Mouse (Mus musculus) stomach, embryonic 15.5 days (tissue): ENCODE measurements around the gene Mpig6b. TPM values are rescaled to one million over a fixed set of nuclear protein-coding genes. Genes with fewer than 3 reads are reported as not detected.
A peak's percentile ranks its signal among the peaks of the same experiment; 100 is the strongest.

ENCODE experiments used
- ATAC-seq: fragments of 200-750 bp; cut with Nextera tagmentation; 2 replicates; pipeline ENCODE4 v1.8.0; 2017; ENCODE audit warnings: low read depth, moderate number of reproducible peaks, moderate TSS enrichment; ENCODE audit not compliant: insufficient read depth, low FRiP score
- H3K27ac ChIP-seq: fragments of 300-500 bp; sonication (generic); 2 replicates; pipeline ENCODE4 v1.5.1; 2015; ENCODE audit warnings: mild to moderate bottlenecking, inconsistent platforms
- H3K27me3 ChIP-seq: fragments of 300-500 bp; sonication (generic); replicated peaks from 2 replicates; pipeline ENCODE4 v1.6.1; 2015; ENCODE audit warnings: inconsistent platforms
- H3K36me3 ChIP-seq: fragments of 300-500 bp; sonication (generic); 2 replicates; pipeline ENCODE4 v1.6.1; 2015; ENCODE audit warnings: inconsistent platforms
- H3K4me1 ChIP-seq: fragments of 300-500 bp; sonication (generic); 2 replicates; pipeline ENCODE4 v1.6.1; 2015; ENCODE audit warnings: inconsistent platforms
- H3K4me2 ChIP-seq: fragments of 300-500 bp; sonication (generic); 2 replicates; pipeline ENCODE4 v1.6.1; 2015; ENCODE audit warnings: mild to moderate bottlenecking, inconsistent platforms
- H3K4me3 ChIP-seq: fragments of 300-500 bp; sonication (generic); replicated peaks from 2 replicates; pipeline ENCODE4 v1.5.1; 2015; ENCODE audit warnings: inconsistent platforms
- H3K9ac ChIP-seq: fragments of 300-500 bp; sonication (generic); 2 replicates; pipeline ENCODE4 v1.6.1; 2015; ENCODE audit warnings: inconsistent platforms
- H3K9me3 ChIP-seq: fragments of 300-500 bp; sonication (generic); 2 replicates; pipeline ENCODE4 v1.6.1; 2016; ENCODE audit warnings: inconsistent platforms
- WGBS: fragments of 180-500 bp; shearing (Covaris S2); methylation state at CpG from one replicate; pipeline ENCODE4 v1.1.7; 2015; 5-methylcytosine and 5-hydroxymethylcytosine counted together
- polyA plus RNA-seq: library from polyadenylated mRNA; unstranded; fragments of >200 nt; fragmentation: Nextera tagmentation; extraction: Ambion mirVana; gene quantifications from 2 replicates; pipeline ENCODE4 v1.2.1, GENCODE M21; 2015

The Mpig6b gene
- polyA plus RNA-seq, 1 experiment from 2014 or later = 0.44 TPM

DNA sequence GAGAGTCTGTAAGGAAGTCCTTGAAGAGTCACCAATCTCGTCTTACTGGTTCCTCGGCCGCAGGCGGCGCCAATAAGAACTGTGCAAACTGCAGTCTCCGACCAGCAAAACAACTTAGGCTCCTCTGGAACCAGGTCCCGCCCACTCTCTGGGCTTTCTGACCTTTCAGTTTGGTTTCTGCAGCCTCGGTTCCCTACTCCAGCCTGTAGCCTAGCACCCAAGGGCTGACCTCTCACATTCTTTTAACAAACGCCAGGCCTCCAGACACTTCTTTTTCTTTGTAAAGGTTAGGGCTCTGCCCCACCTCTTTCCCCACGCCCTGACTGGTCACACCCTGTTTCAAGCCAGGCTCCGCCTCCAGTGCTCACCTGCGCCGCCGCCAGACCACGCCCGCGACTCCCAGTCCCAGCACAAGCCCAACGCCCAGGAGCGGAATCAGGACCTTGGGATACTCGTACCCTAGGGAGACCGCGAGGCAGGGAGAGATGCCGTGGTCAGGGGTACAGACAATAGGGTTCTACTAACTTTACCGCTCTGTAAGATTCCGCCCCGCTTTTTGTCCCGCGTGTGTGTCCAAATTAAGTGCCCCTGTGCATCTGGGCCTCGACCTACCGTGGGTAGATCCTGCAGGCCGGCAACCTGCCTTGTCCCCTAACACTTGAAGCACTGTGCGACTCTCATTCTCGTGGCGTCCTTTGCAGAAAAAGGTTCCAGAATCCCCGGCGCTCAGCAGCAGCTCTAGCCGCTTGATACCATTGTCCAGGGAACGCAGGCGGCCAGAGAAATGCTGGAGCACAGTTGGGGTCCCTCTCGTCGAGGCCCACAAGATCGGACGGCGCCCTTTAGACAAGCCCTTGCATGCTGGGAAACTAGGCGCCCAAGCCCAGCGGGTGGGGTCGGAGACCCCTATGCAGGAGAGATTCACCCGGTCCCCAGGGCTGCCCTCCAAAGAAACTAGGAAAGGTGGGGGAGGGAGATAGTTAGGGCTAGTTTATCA, 735 bp downstream of the Mpig6b start, which contains the start of gene Ly6g6c:
Ly6g6c (plus strand) TSS at position 438 of the 997 bp plus-strand sequence.
- peaks cover 45% of the 10 kb centered on the region for H3K4me1 ChIP-seq
- peak within 1 kb of the TSS; percentile 84 for H3K27ac ChIP-seq
- H3K4me2 ChIP-seq = peak within 1 kb of the TSS; percentile 61
- H3K9ac ChIP-seq = no peak within 1 kb of the TSS
- no peaks in the 10 kb centered on the region for H3K9me3 ChIP-seq
- WGBS = 4% methylated on average over 48 of the region's 48 CpGs
- peak; percentile 74 for ATAC-seq
- H3K27me3 ChIP-seq = 0 out of 2 replicates have a peak, but pooled peaks cover 6% of the 10 kb centered on the region
- H3K4me3 ChIP-seq = peak within 1 kb of the TSS; percentile 35
- peaks cover 15% of the 10 kb centered on the region for H3K36me3 ChIP-seq

GRCm38 (mm10) chr17:35064378-35064877, 1.6 kb downstream of the Mpig6b start:
- Histone ChIP-seq H3K4me1 (peaks cover 51% of the 10 kb centered on the region), H3K27me3 (0 out of 2 replicates have a peak, but pooled peaks cover 6% of the 10 kb centered on the region), H3K4me2 (peak overlapping the region; percentile 61), H3K9ac (no peak overlapping the region), H3K4me3 (peak overlapping the region; percentile 35), H3K27ac (peak overlapping the region; percentile 84), H3K36me3 (peaks cover 17% of the 10 kb centered on the region), H3K9me3 (no peaks in the 10 kb centered on the region)
- ATAC-seq = 0 out of 2 replicates have a peak, but pooled peaks have one; percentile 1
- WGBS = 28% methylated on average over 10 of the region's 10 CpGs

DNA sequence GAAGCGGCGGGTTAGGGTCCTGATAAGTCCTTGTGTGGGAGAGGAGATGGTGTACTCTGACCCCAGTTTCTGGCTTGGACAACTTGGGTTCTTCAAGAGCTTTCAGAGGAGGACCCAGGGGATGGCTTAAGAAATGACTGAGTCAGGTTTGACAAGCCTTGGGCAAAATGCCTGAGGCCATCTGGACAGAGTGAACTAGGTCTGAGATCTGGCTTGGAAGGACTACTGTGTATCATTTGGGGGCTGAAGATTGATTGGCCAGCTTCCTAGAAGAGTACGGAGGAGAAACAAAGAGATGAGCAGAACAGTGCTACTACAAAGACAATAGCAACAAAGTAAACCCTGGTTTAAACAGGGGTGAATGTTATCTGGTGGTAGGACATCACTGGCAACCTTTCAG, 2.5 kb downstream of the Mpig6b start:
- H3K27ac ChIP-seq = 0 out of 2 replicates have a peak overlapping the region, but pooled peaks have one; percentile 84
- no peak overlapping the region for H3K4me3 ChIP-seq
- peaks cover 17% of the 10 kb centered on the region for H3K36me3 ChIP-seq
- ATAC-seq = no peak
- H3K4me1 ChIP-seq = peaks cover 55% of the 10 kb centered on the region
- H3K9ac ChIP-seq = no peak overlapping the region
- 82% methylated on average over 3 of the region's 3 CpGs for WGBS
- H3K4me2 ChIP-seq = no peak overlapping the region
- no peaks in the 10 kb centered on the region for H3K9me3 ChIP-seq
- 0 out of 2 replicates have a peak, but pooled peaks cover 6% of the 10 kb centered on the region for H3K27me3 ChIP-seq

DNA sequence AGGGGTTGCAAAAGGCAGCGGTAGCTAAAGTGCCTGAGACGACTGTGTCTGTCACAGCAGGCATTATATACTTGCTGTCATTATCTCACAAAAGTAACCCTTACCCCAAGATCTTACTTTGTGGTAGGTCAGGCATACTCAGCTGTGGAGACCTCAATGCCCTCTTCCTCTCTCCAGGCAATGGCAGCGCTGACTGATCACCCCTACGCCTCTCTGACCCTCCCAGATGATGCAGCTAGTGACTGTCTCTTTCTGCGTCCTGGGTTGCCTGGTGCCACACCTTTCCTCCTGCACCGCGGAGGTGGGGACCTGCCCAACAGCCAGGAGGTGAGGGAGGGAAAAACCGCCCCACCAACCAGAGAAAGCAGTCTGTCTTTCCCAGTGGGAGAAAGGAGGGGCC, 4.7 kb downstream of the Mpig6b start:
- Histone ChIP-seq H3K4me3 (no peak overlapping the region), H3K36me3 (peaks cover 28% of the 10 kb centered on the region), H3K4me2 (0 out of 2 replicates have a peak overlapping the region, but pooled peaks have one; percentile 2), H3K4me1 (peaks cover 58% of the 10 kb centered on the region), H3K9me3 (no peaks in the 10 kb centered on the region), H3K27me3 (no peaks in the 10 kb centered on the region), H3K27ac (no peak overlapping the region), H3K9ac (no peak overlapping the region)
- WGBS = 82% methylated on average over 8 of the region's 8 CpGs
- ATAC-seq = no peak

DNA sequence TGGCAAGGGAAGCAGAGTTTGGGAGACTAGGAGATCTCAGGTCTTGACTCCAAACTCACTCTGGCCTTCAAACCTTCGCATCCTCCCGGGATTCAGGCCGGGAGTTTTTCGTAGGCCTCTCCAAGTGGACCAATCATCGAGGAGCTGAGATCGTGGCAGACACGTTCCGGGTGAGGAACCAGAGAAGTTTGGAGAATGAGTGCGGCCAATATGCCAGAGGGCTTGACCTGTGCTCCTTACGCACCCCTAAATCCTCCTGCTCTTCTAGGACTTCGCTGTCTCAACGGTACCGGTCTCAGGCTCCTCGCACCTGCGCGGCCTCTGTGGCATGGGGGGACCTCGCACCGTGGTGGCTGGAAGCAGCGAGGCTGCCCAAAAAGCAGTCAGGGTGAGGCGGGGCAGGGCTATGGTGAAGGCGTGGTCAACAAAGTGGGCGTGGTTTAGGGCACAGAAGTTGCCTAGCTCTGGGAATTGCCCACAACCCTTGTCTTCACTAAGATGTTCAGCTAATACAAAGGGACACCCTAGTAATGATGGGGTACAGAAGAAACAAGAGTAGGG, 5.2 kb downstream of the Mpig6b start:
- Histone ChIP-seq H3K9ac (no peak overlapping the region; the same call in 1 of the 2 replicates), H3K4me3 (peak overlapping the region; percentile 69), H3K4me2 (peak overlapping the region; percentile 83), H3K27me3 (no peaks in the 10 kb centered on the region), H3K36me3 (peaks cover 33% of the 10 kb centered on the region), H3K4me1 (peaks cover 58% of the 10 kb centered on the region), H3K27ac (no peak overlapping the region), H3K9me3 (no peaks in the 10 kb centered on the region)
- no peak for ATAC-seq
- WGBS = 58% methylated on average over 22 of the region's 22 CpGs

DNA sequence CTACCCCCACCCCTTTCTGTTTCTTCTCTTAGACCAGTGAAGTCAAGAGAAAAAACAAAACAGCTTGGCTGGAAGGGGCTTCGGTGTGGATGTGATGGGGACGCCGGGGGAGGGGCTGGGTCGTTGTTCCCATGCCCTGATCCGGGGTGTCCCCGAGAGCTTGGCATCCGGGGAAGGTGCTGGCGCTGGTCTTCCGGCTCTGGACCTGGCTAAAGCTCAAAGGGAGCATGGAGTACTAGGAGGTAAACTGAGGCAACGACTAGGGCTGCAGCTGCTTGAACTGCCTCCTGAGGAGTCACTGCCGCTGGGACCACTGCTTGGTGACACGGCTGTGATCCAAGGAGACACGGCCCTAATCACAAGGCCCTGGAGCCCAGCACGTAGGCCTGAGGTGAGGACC, 5.9 kb downstream of the Mpig6b start:
- H3K9me3 ChIP-seq = no peaks in the 10 kb centered on the region
- no peaks in the 10 kb centered on the region for H3K27me3 ChIP-seq
- peak overlapping the region; percentile 83 for H3K4me2 ChIP-seq
- H3K4me3 ChIP-seq = peak overlapping the region; percentile 69
- H3K27ac ChIP-seq = no peak overlapping the region
- H3K9ac ChIP-seq = peak overlapping the region; percentile 36; the same call in 1 of the 2 replicates
- WGBS = 29% methylated on average over 14 of the region's 14 CpGs
- ATAC-seq = no peak
- peaks cover 38% of the 10 kb centered on the region for H3K36me3 ChIP-seq
- peaks cover 51% of the 10 kb centered on the region for H3K4me1 ChIP-seq

GRCm38 (mm10) chr17:35058911-35059892, 6.8 kb downstream of the Mpig6b start, which contains the start of gene Ddah2:
Gene Ddah2 (plus strand): TSS chr17:35059035.
- ATAC-seq = peak; percentile 86
- Histone ChIP-seq H3K9ac (peak within 1 kb of the TSS; percentile 78), H3K27ac (peak within 1 kb of the TSS; percentile 91), H3K36me3 (peaks cover 44% of the 10 kb centered on the region), H3K27me3 (no peaks in the 10 kb centered on the region), H3K9me3 (no peaks in the 10 kb centered on the region), H3K4me3 (peak within 1 kb of the TSS; percentile 69), H3K4me1 (peaks cover 43% of the 10 kb centered on the region), H3K4me2 (peak within 1 kb of the TSS; percentile 83)
- WGBS = under 1% methylated on average over 57 of the region's 57 CpGs

DNA sequence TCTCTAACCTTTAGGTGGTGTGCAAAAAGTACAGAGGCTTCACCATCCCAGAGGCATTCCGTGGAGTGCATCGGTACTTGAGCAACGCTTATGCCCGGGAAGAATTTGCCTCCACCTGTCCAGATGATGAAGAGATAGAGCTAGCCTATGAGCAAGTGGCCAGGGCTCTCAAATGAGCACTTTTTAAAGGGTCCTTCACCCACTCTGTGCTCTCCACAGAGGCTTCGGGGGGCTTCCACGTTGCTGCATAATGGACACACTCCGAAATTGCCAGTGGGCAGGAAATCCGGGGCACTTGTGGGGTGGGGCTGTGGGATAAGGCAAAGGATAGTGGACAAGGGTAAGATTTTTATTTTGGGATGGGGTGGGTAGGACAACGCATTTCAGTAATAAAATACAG, 7.7 kb downstream of the Mpig6b start:
- Histone ChIP-seq H3K9me3 (no peaks in the 10 kb centered on the region), H3K9ac (no peak overlapping the region), H3K27ac (peak overlapping the region; percentile 91), H3K4me2 (no peak overlapping the region; the same call in 1 of the 2 replicates), H3K4me3 (peak overlapping the region; percentile 69), H3K4me1 (peaks cover 39% of the 10 kb centered on the region), H3K36me3 (peaks cover 50% of the 10 kb centered on the region), H3K27me3 (no peaks in the 10 kb centered on the region)
- WGBS = 56% methylated on average over 9 of the region's 9 CpGs
- ATAC-seq = no peak

- Histone ChIP-seq H3K27ac (no peak overlapping the region), H3K4me2 (no peak overlapping the region), H3K4me1 (peaks cover 38% of the 10 kb centered on the region), H3K4me3 (no peak overlapping the region), H3K36me3 (peaks cover 55% of the 10 kb centered on the region), H3K9ac (no peak overlapping the region), H3K9me3 (no peaks in the 10 kb centered on the region), H3K27me3 (no peaks in the 10 kb centered on the region)
- ATAC-seq = no peak
- WGBS = 68% methylated on average over 3 of the region's 3 CpGs
Measured at GRCm38 (mm10) chr17:35057090-35057489, 8.9 kb downstream of the Mpig6b start.

GRCm38 (mm10) chr17:35055691-35056495, 10.1 kb downstream of the Mpig6b start:
- H3K27ac ChIP-seq = no peak overlapping the region
- H3K4me3 ChIP-seq = no peak overlapping the region
- no peaks in the 10 kb centered on the region for H3K9me3 ChIP-seq
- ATAC-seq = no peak
- H3K4me1 ChIP-seq = peaks cover 32% of the 10 kb centered on the region
- H3K36me3 ChIP-seq = peaks cover 46% of the 10 kb centered on the region
- no peak overlapping the region for H3K4me2 ChIP-seq
- WGBS = 85% methylated on average over 7 of the region's 7 CpGs
- H3K9ac ChIP-seq = no peak overlapping the region
- H3K27me3 ChIP-seq = no peaks in the 10 kb centered on the region
